Mouse (Mus musculus) activated CD4-positive, CD25-positive, alpha-beta regulatory T cell, adult 4 months (primary cell): ENCODE data around the gene Anxa3. TPM values are rescaled to one million over a fixed set of nuclear protein-coding genes. Genes with fewer than 3 reads are reported as not detected.
A peak's percentile ranks its signal among the peaks of the same experiment; 100 is the strongest.

Experiments used
- ATAC-seq: one replicate; pipeline ENCODE4 v1.8.0; 2017
- polyA plus RNA-seq, 2 experiments: library from polyadenylated mRNA; unstranded; fragments of 100-300 nt; shearing (Covaris generic); gene quantifications; one replicate each; pipeline ENCODE4 v1.2.1; 2017

Gene Anxa3
- polyA plus RNA-seq, 2 experiments from 2014 or later, result 0.55 TPM; not detected in 1

GRCm38 (mm10) chr5:96848386-96848785 is 55.2 kb downstream of the Anxa3 start:
- no peak for ATAC-seq

- ATAC-seq, result no peak
Observed at GRCm38 (mm10) chr5:96849232-96849631, 56.1 kb downstream of the Anxa3 start.

GRCm38 (mm10) chr5:96853451-96853850 is 60.3 kb downstream of the Anxa3 start:
- no peak for ATAC-seq

GRCm38 (mm10) chr5:96854350-96854749 is 61.2 kb downstream of the Anxa3 start:
- no peak for ATAC-seq

- peak; percentile 58 for ATAC-seq
Observed at GRCm38 (mm10) chr5:96859938-96860337, 66.8 kb downstream of the Anxa3 start.

GRCm38 (mm10) chr5:96867171-96867570 is 74.0 kb downstream of the Anxa3 start:
- ATAC-seq, result no peak

- no peak for ATAC-seq
Observed at GRCm38 (mm10) chr5:96868893-96869292, 75.8 kb downstream of the Anxa3 start.

- ATAC-seq, result no peak
Observed at GRCm38 (mm10) chr5:96870996-96871395, 77.9 kb downstream of the Anxa3 start.

GRCm38 (mm10) chr5:96878178-96878577 is 85.0 kb downstream of the Anxa3 start:
- no peak for ATAC-seq

- ATAC-seq, result peak; percentile 85
Observed at GRCm38 (mm10) chr5:96878851-96879540, 85.9 kb downstream of the Anxa3 start.

GRCm38 (mm10) chr5:96880231-96880630 is 87.1 kb downstream of the Anxa3 start:
- ATAC-seq, result no peak

GRCm38 (mm10) chr5:96881118-96881517 is 88.0 kb downstream of the Anxa3 start:
- ATAC-seq, result no peak

GRCm38 (mm10) chr5:96881613-96882012 is 88.5 kb downstream of the Anxa3 start:
- no peak for ATAC-seq

GRCm38 (mm10) chr5:96885202-96885601 is 92.1 kb downstream of the Anxa3 start:
- ATAC-seq, result no peak

GRCm38 (mm10) chr5:96888396-96888795 is 95.3 kb downstream of the Anxa3 start:
- no peak for ATAC-seq

- ATAC-seq, result no peak
Observed at GRCm38 (mm10) chr5:96890367-96890766, 97.2 kb downstream of the Anxa3 start.

Other genes with a start within 250 kb of the Anxa3 start
- gene Bmp2k, start 204.3 kb downstream of the Anxa3 start, polyA plus RNA-seq, result 10 to 100 TPM in 1 of 2 experiments, 1 to 10 TPM in 1; 8.3 to 19.3 TPM